Mouse (Mus musculus) liver, adult 2 months (tissue): ENCODE results near the gene Dram1. TPM values are rescaled to one million over a fixed set of nuclear protein-coding genes. Genes with fewer than 3 reads are reported as not detected.

Experiments used
- DNase-seq: peaks from one replicate; pipeline ENCODE4 v3.0.0-alpha.2; 2011; ENCODE audit warnings: low read depth, low spot score; ENCODE audit errors: extremely low read depth
- H3K27ac ChIP-seq: fragments of 200-500 bp; replicated peaks from 2 replicates; pipeline ENCODE4 v1.5.1; 2012; ENCODE audit warnings: low read depth, mild to moderate bottlenecking, control low read depth, inconsistent platforms, low read length; ENCODE audit not compliant: insufficient read depth
- H3K27me3 ChIP-seq: fragments of 200-500 bp; 2 replicates; pipeline ENCODE4 v1.6.1; 2012; ENCODE audit warnings: mild to moderate bottlenecking, moderate library complexity, low read length, inconsistent platforms; ENCODE audit not compliant: control insufficient read depth, insufficient read depth
- H3K36me3 ChIP-seq: fragments of 200-500 bp; 2 replicates; pipeline ENCODE4 v1.6.1; 2012; ENCODE audit warnings: low read length, inconsistent platforms; ENCODE audit not compliant: control insufficient read depth, insufficient read depth
- H3K4me1 ChIP-seq: fragments of 200-500 bp; 2 replicates; pipeline ENCODE4 v1.6.1; 2011; ENCODE audit warnings: low read length; ENCODE audit not compliant: control insufficient read depth, insufficient read depth
- H3K4me3 ChIP-seq: fragments of 200-500 bp; 2 replicates; pipeline ENCODE4 v1.5.1; 2011; ENCODE audit warnings: low read depth, mild to moderate bottlenecking, control low read depth, low read length, moderate library complexity; ENCODE audit not compliant: insufficient read depth
- H3K79me2 ChIP-seq: fragments of 200-500 bp; 2 replicates; pipeline ENCODE4 v1.6.1; 2012; ENCODE audit warnings: inconsistent platforms, mild to moderate bottlenecking, low read length, moderate library complexity; ENCODE audit not compliant: control insufficient read depth, insufficient read depth
- H3K9ac ChIP-seq: fragments of 200-500 bp; 2 replicates; pipeline ENCODE4 v1.6.1; 2012; ENCODE audit warnings: low read depth, mild to moderate bottlenecking, control low read depth, inconsistent platforms, low read length
- CTCF ChIP-seq: fragments of 200-500 bp; IDR thresholded peaks from 2 replicates; pipeline ENCODE4 v1.5.1; 2011; ENCODE audit warnings: low read depth, low read length, control low read depth
- POLR2A ChIP-seq: fragments of 200-500 bp; IDR thresholded peaks from 2 replicates; pipeline ENCODE4 v1.6.1; 2011; ENCODE audit warnings: low read length, control low read depth; ENCODE audit not compliant: insufficient read depth; ENCODE audit errors: extremely low read depth
- WGBS: fragments of 180-500 bp; shearing (Covaris S2); methylation state at CpG from one replicate; pipeline ENCODE4 v1.1.7; 2018; 5-methylcytosine and 5-hydroxymethylcytosine counted together
- polyA plus RNA-seq: library from polyadenylated mRNA; depleted of rRNA; stranded (reverse); fragments of >200 nt; gene quantifications from 2 replicates; pipeline ENCODE4 v1.2.3, GENCODE M21; 2012
- total RNA-seq: library from RNA; depleted of rRNA; stranded (reverse); fragments of >200 nt; gene quantifications from 2 replicates; pipeline ENCODE4 v1.2.3, GENCODE M21; 2014

Dram1 gene
- total and polyA plus RNA-seq, 2 experiments = 0.46 to 0.60 TPM

DNA sequence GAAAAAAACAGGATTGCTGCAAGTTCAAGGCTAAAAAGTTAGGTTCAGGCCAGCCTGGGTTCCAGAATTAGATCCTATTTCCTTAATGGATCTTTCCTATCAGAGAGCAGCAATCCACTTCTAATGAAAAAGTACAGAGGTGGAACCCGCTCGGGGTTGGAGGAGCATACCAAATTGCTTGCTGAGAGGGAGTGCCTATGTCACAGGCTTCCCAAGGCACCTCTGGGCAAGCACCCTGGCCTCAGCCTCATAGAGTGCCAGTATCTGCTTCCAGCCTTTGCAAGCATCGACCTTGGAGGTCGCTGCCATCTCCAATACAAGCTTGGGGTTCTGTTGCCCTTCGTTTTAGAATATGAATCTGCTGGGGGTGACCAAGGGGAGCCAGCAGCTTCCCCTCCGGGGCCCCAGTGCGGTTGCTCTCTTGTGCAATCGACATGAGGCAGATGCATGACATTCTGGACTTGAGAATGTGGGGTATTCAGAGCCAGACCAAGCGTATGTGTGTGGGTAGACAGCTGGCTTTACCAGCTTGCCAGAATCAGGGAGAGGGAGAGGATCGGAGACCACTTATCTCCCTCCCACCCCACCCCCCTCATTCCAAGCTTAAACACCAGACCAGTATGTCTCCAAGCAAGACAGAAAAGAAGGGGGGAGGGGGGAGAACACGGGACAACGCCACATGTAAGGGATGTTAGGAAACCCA, 58.0 kb downstream of the Dram1 start:
- no peaks in the 10 kb centered on the region for H3K4me1 ChIP-seq
- DNase-seq = no peak
- no peaks in the 10 kb centered on the region for H3K79me2 ChIP-seq
- no peaks in the 10 kb centered on the region; the same call in 1 of the 2 replicates for H3K27me3 ChIP-seq
- 70% methylated on average over 12 of the region's 12 CpGs for WGBS
- no peak overlapping the region for H3K4me3 ChIP-seq
- no peak overlapping the region for H3K9ac ChIP-seq
- no peaks in the 10 kb centered on the region for H3K36me3 ChIP-seq
- TF ChIP-seq CTCF = no peak
- no peak for TF ChIP-seq POLR2A
- no peak overlapping the region for H3K27ac ChIP-seq

DNA sequence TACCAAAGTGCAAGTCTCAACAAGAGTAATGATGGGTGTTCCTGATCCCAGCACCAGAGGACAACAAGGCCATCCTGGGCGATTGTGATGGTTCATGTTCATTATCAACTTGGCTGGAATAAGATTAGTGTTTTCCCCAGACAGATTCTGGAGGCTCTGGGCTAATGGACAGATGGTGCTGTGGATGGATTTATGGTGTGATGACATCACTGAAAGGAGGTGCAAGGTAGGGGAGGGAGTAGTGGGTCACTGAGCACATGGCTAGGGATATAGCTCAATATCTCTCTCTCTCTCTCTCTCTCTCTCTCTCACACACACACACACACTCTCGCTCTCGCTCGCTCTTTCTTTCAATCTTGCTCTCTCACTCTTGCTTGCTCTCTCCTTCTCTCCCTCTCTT, 60.7 kb downstream of the Dram1 start:
- H3K9ac ChIP-seq = no peak overlapping the region
- 88% methylated on average over 4 of the region's 4 CpGs for WGBS
- H3K4me1 ChIP-seq = no peaks in the 10 kb centered on the region
- no peak overlapping the region for H3K27ac ChIP-seq
- no peak overlapping the region for H3K4me3 ChIP-seq
- H3K79me2 ChIP-seq = no peaks in the 10 kb centered on the region
- DNase-seq = no peak
- no peaks in the 10 kb centered on the region; the same call in 1 of the 2 replicates for H3K27me3 ChIP-seq
- H3K36me3 ChIP-seq = no peaks in the 10 kb centered on the region
- TF ChIP-seq POLR2A (no peak), CTCF (no peak)

DNA sequence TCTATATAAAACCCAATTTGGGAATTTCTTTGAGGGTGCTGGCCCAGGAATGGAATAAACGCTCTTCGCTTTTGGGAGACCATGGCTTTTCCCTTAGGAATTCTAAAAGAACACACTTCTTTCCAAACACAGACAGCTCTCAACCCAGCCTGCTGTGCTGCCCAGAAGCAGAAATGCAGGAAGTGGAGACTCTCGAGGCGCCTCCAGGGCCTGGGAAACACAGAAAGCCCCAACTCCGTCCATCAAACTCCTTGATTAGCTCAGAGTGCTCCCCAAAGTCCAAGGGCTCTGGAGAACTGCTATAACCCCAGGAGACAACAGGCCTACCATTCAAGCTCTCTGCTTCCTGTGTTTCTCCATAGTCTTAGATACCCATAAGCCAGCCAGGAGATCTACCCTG, 61.7 kb downstream of the Dram1 start:
- H3K9ac ChIP-seq = no peak overlapping the region
- H3K4me3 ChIP-seq = no peak overlapping the region
- H3K4me1 ChIP-seq = no peaks in the 10 kb centered on the region
- TF ChIP-seq CTCF (no peak), POLR2A (no peak)
- H3K36me3 ChIP-seq = no peaks in the 10 kb centered on the region
- 87% methylated on average over 5 of the region's 5 CpGs for WGBS
- DNase-seq = no peak
- no peaks in the 10 kb centered on the region for H3K79me2 ChIP-seq
- H3K27me3 ChIP-seq = no peaks in the 10 kb centered on the region; the same call in 1 of the 2 replicates
- no peak overlapping the region for H3K27ac ChIP-seq

DNA sequence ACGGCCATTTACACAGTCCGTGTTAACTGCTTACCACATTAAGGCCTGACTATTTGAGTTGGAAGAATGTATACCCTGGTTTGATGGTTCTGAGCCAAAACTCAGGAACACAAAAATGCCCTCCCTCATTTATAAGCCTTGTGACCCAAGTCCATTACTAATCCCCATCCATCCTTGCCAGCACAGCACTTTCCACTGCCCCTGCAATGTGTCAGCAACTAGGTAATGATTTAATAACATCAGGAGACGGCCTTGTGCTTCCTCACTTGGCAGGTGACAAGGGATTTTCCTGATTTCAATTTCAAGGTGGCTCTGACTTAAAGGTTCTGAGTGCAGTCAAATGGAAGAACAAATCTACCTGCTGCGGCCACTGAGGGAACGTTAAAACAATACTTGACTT, 64.0 kb downstream of the Dram1 start:
- no peak for DNase-seq
- Histone ChIP-seq H3K27me3 (no peaks in the 10 kb centered on the region), H3K36me3 (no peaks in the 10 kb centered on the region), H3K79me2 (no peaks in the 10 kb centered on the region), H3K4me3 (no peak overlapping the region), H3K4me1 (no peaks in the 10 kb centered on the region), H3K9ac (no peak overlapping the region), H3K27ac (no peak overlapping the region)
- TF ChIP-seq POLR2A = no peak
- no peak for TF ChIP-seq CTCF
- WGBS = 83% methylated on average over 5 of the region's 5 CpGs

DNA sequence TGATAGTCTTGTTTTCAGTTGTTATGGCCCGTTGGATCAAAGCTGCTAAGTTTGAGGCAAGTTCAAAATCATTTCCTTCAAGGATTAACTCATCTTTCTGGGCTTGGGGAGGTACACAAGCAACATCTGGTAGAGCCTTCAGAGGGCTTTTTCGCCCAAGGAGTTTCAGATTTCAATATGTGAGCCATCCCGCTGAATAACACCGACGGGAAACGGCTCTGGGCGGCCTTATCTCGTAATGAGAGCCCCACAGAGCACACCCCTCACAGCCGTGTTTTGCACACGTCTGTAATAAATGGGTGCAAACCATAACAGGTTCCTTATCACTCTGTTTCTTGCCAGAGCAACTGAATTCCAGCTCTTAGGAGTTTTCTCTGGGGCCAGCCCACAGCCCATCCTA, 69.0 kb downstream of the Dram1 start:
- 70% methylated on average over 10 of the region's 10 CpGs for WGBS
- Histone ChIP-seq H3K4me1 (no peaks in the 10 kb centered on the region), H3K36me3 (no peaks in the 10 kb centered on the region), H3K79me2 (no peaks in the 10 kb centered on the region), H3K9ac (no peak overlapping the region), H3K4me3 (no peak overlapping the region), H3K27ac (no peak overlapping the region), H3K27me3 (no peaks in the 10 kb centered on the region)
- TF ChIP-seq CTCF (no peak), POLR2A (no peak)
- no peak for DNase-seq

DNA sequence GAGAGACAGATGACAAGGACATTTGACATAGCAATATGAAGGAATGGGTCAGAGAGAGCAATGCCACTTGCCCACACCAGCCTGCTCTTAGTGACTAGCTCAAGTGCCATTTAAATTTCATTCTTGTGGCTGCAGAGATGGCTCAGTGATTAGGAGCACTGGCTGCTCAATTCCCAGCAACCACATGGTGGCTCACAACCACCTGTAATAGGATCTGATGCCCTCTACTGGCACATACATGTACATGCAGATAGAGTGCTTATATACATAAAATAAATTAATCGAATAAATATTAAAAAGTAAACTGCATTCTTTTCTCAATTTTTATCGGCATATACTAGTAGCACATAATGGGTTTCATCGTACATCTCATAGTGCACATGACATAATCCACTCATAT, 72.6 kb downstream of the Dram1 start:
- WGBS = 95% methylated on average over 3 of the region's 3 CpGs
- no peak for TF ChIP-seq POLR2A
- no peaks in the 10 kb centered on the region for H3K27me3 ChIP-seq
- no peak overlapping the region for H3K27ac ChIP-seq
- no peaks in the 10 kb centered on the region for H3K79me2 ChIP-seq
- no peak overlapping the region for H3K4me3 ChIP-seq
- peak; percentile 3 for DNase-seq
- no peaks in the 10 kb centered on the region for H3K4me1 ChIP-seq
- H3K9ac ChIP-seq = no peak overlapping the region
- H3K36me3 ChIP-seq = no peaks in the 10 kb centered on the region
